Mouse (Mus musculus) kidney, embryonic 16.5 days (tissue): ENCODE measurements around the gene Taok1. TPM values are rescaled to one million over a fixed set of nuclear protein-coding genes. Genes with fewer than 3 reads are reported as not detected.

ENCODE experiments used
- ATAC-seq: fragments of 200-750 bp; cut with Nextera tagmentation; 2 replicates; pipeline ENCODE4 v1.8.0; 2017; ENCODE audit warnings: moderate TSS enrichment; ENCODE audit not compliant: low FRiP score, low TSS enrichment
- H3K27ac ChIP-seq: fragments of 300-500 bp; sonication (generic); 2 replicates; pipeline ENCODE4 v1.5.1; 2014; ENCODE audit warnings: low read length
- H3K27me3 ChIP-seq: fragments of 300-500 bp; sonication (generic); 2 replicates; pipeline ENCODE4 v1.6.1; 2014; ENCODE audit warnings: low read length, control low read depth, mixed read lengths; ENCODE audit not compliant: insufficient read depth
- H3K36me3 ChIP-seq: fragments of 300-500 bp; sonication (generic); 2 replicates; pipeline ENCODE4 v1.6.1; 2014; ENCODE audit warnings: low read length, control low read depth, mixed read lengths; ENCODE audit not compliant: insufficient read depth
- H3K4me1 ChIP-seq: fragments of 300-500 bp; sonication (generic); 2 replicates; pipeline ENCODE4 v1.6.1; 2014; ENCODE audit warnings: low read length, control low read depth, mixed read lengths; ENCODE audit not compliant: insufficient read depth
- H3K4me2 ChIP-seq: fragments of 300-500 bp; sonication (generic); replicated peaks from 2 replicates; pipeline ENCODE4 v1.6.1; 2014; ENCODE audit warnings: low read depth, low read length
- H3K4me3 ChIP-seq: fragments of 300-500 bp; sonication (generic); 2 replicates; pipeline ENCODE4 v1.5.1; 2014; ENCODE audit warnings: mild to moderate bottlenecking, low read length
- H3K9ac ChIP-seq: fragments of 300-500 bp; sonication (generic); replicated peaks from 2 replicates; pipeline ENCODE4 v1.6.1; 2014; ENCODE audit warnings: low read length
- H3K9me3 ChIP-seq: fragments of 300-500 bp; sonication (generic); 2 replicates; pipeline ENCODE4 v1.6.1; 2016; ENCODE audit warnings: low read length, control low read depth
- WGBS: fragments of 180-500 bp; shearing (Covaris S2); extraction: QIAGEN DNeasy Blood & Tissue Kit; methylation state at CpG from one replicate; pipeline ENCODE4 v1.1.7; 2014; 5-methylcytosine and 5-hydroxymethylcytosine counted together
- polyA plus RNA-seq: library from polyadenylated mRNA; unstranded; fragments of >200 nt; fragmentation: Nextera tagmentation; extraction: Ambion mirVana; gene quantifications from 2 replicates; pipeline ENCODE4 v1.2.1, GENCODE M21; 2015

Taok1 gene
- polyA plus RNA-seq, 1 experiment from 2014 or later, result 12.8 TPM

GRCm38 (mm10) chr11:77519043-77519442, 88.6 kb downstream of the Taok1 start, which contains the start of gene Gm10392:
Gene Gm10392, minus strand, starts transcription at chr11:77519198.
- Histone ChIP-seq H3K27ac (no peak within 1 kb of the TSS), H3K27me3 (peaks cover 19% of the 10 kb centered on the region), H3K4me2 (no peak within 1 kb of the TSS), H3K9me3 (no peaks in the 10 kb centered on the region), H3K4me1 (peaks cover 21% of the 10 kb centered on the region), H3K4me3 (no peak within 1 kb of the TSS), H3K9ac (no peak within 1 kb of the TSS), H3K36me3 (no peaks in the 10 kb centered on the region)
- WGBS, result 64% methylated on average over 5 of the region's 5 CpGs
- no peak for ATAC-seq

GRCm38 (mm10) chr11:77518051-77518798, 89.4 kb downstream of the Taok1 start:
- H3K4me3 ChIP-seq, result no peak overlapping the region
- no peak for ATAC-seq
- H3K27me3 ChIP-seq, result peaks cover 19% of the 10 kb centered on the region
- no peaks in the 10 kb centered on the region for H3K36me3 ChIP-seq
- no peaks in the 10 kb centered on the region for H3K9me3 ChIP-seq
- no peak overlapping the region for H3K9ac ChIP-seq
- no peak overlapping the region for H3K4me2 ChIP-seq
- H3K27ac ChIP-seq, result no peak overlapping the region
- peaks cover 27% of the 10 kb centered on the region for H3K4me1 ChIP-seq
- 83% methylated on average over 27 of the region's 27 CpGs for WGBS

GRCm38 (mm10) chr11:77516553-77517425, 90.8 kb downstream of the Taok1 start:
- no peaks in the 10 kb centered on the region for H3K36me3 ChIP-seq
- no peak for ATAC-seq
- no peak overlapping the region for H3K4me2 ChIP-seq
- peaks cover 19% of the 10 kb centered on the region for H3K27me3 ChIP-seq
- H3K27ac ChIP-seq, result no peak overlapping the region
- H3K9me3 ChIP-seq, result no peaks in the 10 kb centered on the region
- H3K9ac ChIP-seq, result no peak overlapping the region
- H3K4me3 ChIP-seq, result no peak overlapping the region
- peaks cover 35% of the 10 kb centered on the region for H3K4me1 ChIP-seq
- 54% methylated on average over 5 of the region's 5 CpGs for WGBS

GRCm38 (mm10) chr11:77515637-77516552, 91.7 kb downstream of the Taok1 start, which contains the start of gene Trp53i13:
Gene Trp53i13, minus strand, starts transcription at chr11:77515980.
- H3K4me1 ChIP-seq, result peaks cover 36% of the 10 kb centered on the region
- peak within 1 kb of the TSS; percentile 97 for H3K4me2 ChIP-seq
- H3K4me3 ChIP-seq, result peak within 1 kb of the TSS; percentile 76
- H3K36me3 ChIP-seq, result no peaks in the 10 kb centered on the region
- peaks cover 19% of the 10 kb centered on the region for H3K27me3 ChIP-seq
- 10% methylated on average over 39 of the region's 39 CpGs for WGBS
- peak within 1 kb of the TSS; percentile 69 for H3K9ac ChIP-seq
- no peaks in the 10 kb centered on the region for H3K9me3 ChIP-seq
- no peak within 1 kb of the TSS for H3K27ac ChIP-seq
- peak; percentile 3; the same call in 1 of the 2 replicates for ATAC-seq

- H3K4me2 ChIP-seq, result peak within 1 kb of the TSS; percentile 97
- H3K9ac ChIP-seq, result peak within 1 kb of the TSS; percentile 69
- no peak within 1 kb of the TSS for H3K27ac ChIP-seq
- peaks cover 38% of the 10 kb centered on the region for H3K4me1 ChIP-seq
- H3K36me3 ChIP-seq, result no peaks in the 10 kb centered on the region
- no peaks in the 10 kb centered on the region for H3K9me3 ChIP-seq
- peak; percentile 58 for ATAC-seq
- H3K27me3 ChIP-seq, result peaks cover 19% of the 10 kb centered on the region
- H3K4me3 ChIP-seq, result peak within 1 kb of the TSS; percentile 76
- under 1% methylated on average over 72 of the region's 72 CpGs for WGBS
These were observed 92.6 kb downstream of the Taok1 start, which contains the start of gene Abhd15 for GRCm38 (mm10) chr11:77514832-77515636. Gene Abhd15, plus strand, starts transcription at chr11:77515121.

GRCm38 (mm10) chr11:77514281-77514831, 93.3 kb downstream of the Taok1 start:
- Histone ChIP-seq H3K4me3 (peak overlapping the region; percentile 76), H3K27me3 (peaks cover 19% of the 10 kb centered on the region), H3K36me3 (no peaks in the 10 kb centered on the region), H3K27ac (no peak overlapping the region), H3K9ac (peak overlapping the region; percentile 69), H3K9me3 (no peaks in the 10 kb centered on the region), H3K4me1 (peaks cover 42% of the 10 kb centered on the region), H3K4me2 (peak overlapping the region; percentile 97)
- no peak for ATAC-seq
- 9% methylated on average over 18 of the region's 19 CpGs for WGBS

GRCm38 (mm10) chr11:77513811-77514170, 93.8 kb downstream of the Taok1 start:
- Histone ChIP-seq H3K4me2 (peak overlapping the region; percentile 86), H3K4me1 (peaks cover 44% of the 10 kb centered on the region), H3K4me3 (peak overlapping the region; percentile 76), H3K36me3 (no peaks in the 10 kb centered on the region), H3K27me3 (peaks cover 19% of the 10 kb centered on the region), H3K9me3 (no peaks in the 10 kb centered on the region), H3K27ac (peak overlapping the region; percentile 37; the same call in 1 of the 2 replicates), H3K9ac (peak overlapping the region; percentile 69)
- ATAC-seq, result no peak
- 10% methylated on average over 10 of the region's 10 CpGs for WGBS

- H3K4me3 ChIP-seq, result peak overlapping the region; percentile 76
- peak; percentile 65 for ATAC-seq
- H3K27me3 ChIP-seq, result peaks cover 19% of the 10 kb centered on the region
- H3K4me1 ChIP-seq, result peaks cover 51% of the 10 kb centered on the region
- H3K36me3 ChIP-seq, result no peaks in the 10 kb centered on the region
- under 1% methylated on average over 72 of the region's 84 CpGs for WGBS
- peak overlapping the region; percentile 84 for H3K9ac ChIP-seq
- H3K4me2 ChIP-seq, result peak overlapping the region; percentile 86
- H3K27ac ChIP-seq, result peak overlapping the region; percentile 79
- H3K9me3 ChIP-seq, result no peaks in the 10 kb centered on the region
These were observed 94.5 kb downstream of the Taok1 start for GRCm38 (mm10) chr11:77512891-77513810.
